Mouse (Mus musculus): ENCODE data around the gene Plekhb2. TPM values are rescaled to one million over a fixed set of nuclear protein-coding genes. Genes with fewer than 3 reads are reported as not detected.

Gene Plekhb2
- polyA plus RNA-seq (2014; fragmentation: Illumina TruSeq; extraction: RNeasy Lipid Tissue Mini Kit (QIAGEN cat#74804); ENCODE audit: low read depth, low replicate concordance) = 9.2 TPM

GRCm38 (mm10) chr1:34849745-34850342, at the start of gene Plekhb2:
TSS of gene Plekhb2 (plus strand) at chr1:34849976.

DNA sequence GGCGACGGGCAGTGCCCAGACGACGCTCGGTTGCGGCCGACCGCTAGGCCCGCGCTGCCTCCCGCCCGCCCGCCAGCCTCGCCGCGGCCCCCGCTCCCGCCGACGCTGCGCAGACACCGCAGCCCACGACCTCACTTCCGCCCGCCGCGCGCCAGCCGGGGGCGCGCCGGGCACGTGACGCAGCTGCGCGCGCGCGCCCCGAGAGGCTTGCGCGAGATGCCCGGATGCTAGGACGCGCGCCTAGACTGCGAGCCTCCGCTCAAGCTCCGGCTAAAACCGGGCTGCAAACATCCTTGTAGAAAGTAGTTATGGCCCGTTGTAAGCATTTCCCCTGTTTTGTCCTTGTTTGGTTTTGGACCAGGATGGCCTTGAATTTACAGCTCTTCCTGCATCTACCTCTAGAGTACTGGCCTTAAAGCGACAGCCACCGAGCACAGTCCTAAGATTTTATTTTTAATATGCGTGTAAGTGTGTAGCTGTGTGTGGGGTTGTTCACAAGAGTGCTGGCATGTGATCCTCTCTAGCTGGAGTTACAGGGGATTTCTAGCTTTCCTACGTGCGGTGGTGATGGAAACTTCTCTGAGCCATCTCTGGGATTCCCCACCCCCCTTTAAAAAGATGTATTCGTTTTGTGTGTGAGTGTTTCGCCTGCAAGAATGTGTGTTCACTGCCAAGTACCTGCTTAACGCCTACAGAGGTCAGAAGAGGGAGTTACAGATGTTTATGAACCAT, 6.7 kb upstream of the Plekhb2 start, which contains the start of gene Fam168b:
Fam168b (minus strand) TSS at position 179 of the 732 bp plus-strand sequence.

Other genes starting within 250 kb of the Plekhb2 start
- gene Fam168b, start 6.9 kb upstream of the Plekhb2 start, polyA plus RNA-seq (2014; fragmentation: Illumina TruSeq; extraction: RNeasy Lipid Tissue Mini Kit (QIAGEN cat#74804); ENCODE audit: low read depth, low replicate concordance) = 21.8 TPM

All from liver, adult 10 weeks (tissue).